Mouse (Mus musculus) liver, embryonic 11.5 days (tissue): ENCODE data around the gene Tex14. TPM values are rescaled to one million over a fixed set of nuclear protein-coding genes. Genes with fewer than 3 reads are reported as not detected.
"Not testable (repeated sequence)": the region's sequence is repeated elsewhere in the genome, so short reads cannot be mapped to it uniquely, and the experiment has no call there.

ENCODE experiments used
- ATAC-seq: fragments of 200-750 bp; cut with Nextera tagmentation; replicated peaks from 2 replicates; pipeline ENCODE4 v1.8.0; 2017; ENCODE audit warnings: moderate number of reproducible peaks, mild to moderate bottlenecking, moderate TSS enrichment, moderate library complexity; ENCODE audit not compliant: low FRiP score
- DNase-seq: peaks from one replicate; pipeline ENCODE4 v3.0.0-alpha.2; 2017; ENCODE audit warnings: low spot score
- H3K27ac ChIP-seq: fragments of 300-500 bp; sonication (generic); 2 replicates; pipeline ENCODE4 v1.5.1; 2014; ENCODE audit warnings: mild to moderate bottlenecking, low read depth, low read length, control low read depth
- H3K27me3 ChIP-seq: fragments of 300-500 bp; sonication (generic); replicated peaks from 2 replicates; pipeline ENCODE4 v1.6.1; 2014; ENCODE audit warnings: low read length, mixed read lengths; ENCODE audit not compliant: control insufficient read depth, insufficient read depth
- H3K36me3 ChIP-seq: fragments of 300-500 bp; sonication (generic); 2 replicates; pipeline ENCODE4 v1.6.1; 2014; ENCODE audit warnings: mild to moderate bottlenecking, low read length, moderate library complexity, mixed read lengths; ENCODE audit not compliant: control insufficient read depth, insufficient read depth
- H3K4me1 ChIP-seq: fragments of 300-500 bp; sonication (generic); replicated peaks from 2 replicates; pipeline ENCODE4 v1.6.1; 2014; ENCODE audit warnings: low read length, mixed read lengths; ENCODE audit not compliant: control insufficient read depth, insufficient read depth
- H3K4me2 ChIP-seq: fragments of 300-500 bp; sonication (generic); 2 replicates; pipeline ENCODE4 v1.6.1; 2014; ENCODE audit warnings: mild to moderate bottlenecking, control low read depth, moderate library complexity
- H3K4me3 ChIP-seq: fragments of 300-500 bp; sonication (generic); 2 replicates; pipeline ENCODE4 v1.5.1; 2014; ENCODE audit warnings: low read depth, low read length, control low read depth
- H3K9ac ChIP-seq: fragments of 300-500 bp; sonication (generic); 2 replicates; pipeline ENCODE4 v1.6.1; 2014; ENCODE audit warnings: low read depth, low read length, control low read depth
- H3K9me3 ChIP-seq: fragments of 300-500 bp; sonication (generic); 2 replicates; pipeline ENCODE4 v1.6.1; 2016; ENCODE audit warnings: low read length, inconsistent platforms, mixed read lengths; ENCODE audit not compliant: control insufficient read depth
- WGBS: fragments of 180-500 bp; shearing (Covaris S2); extraction: QIAGEN DNeasy Blood & Tissue Kit; methylation state at CpG from one replicate; pipeline ENCODE4 v1.1.7; 2014; 5-methylcytosine and 5-hydroxymethylcytosine counted together
- polyA plus RNA-seq: library from polyadenylated mRNA; unstranded; fragments of >200 nt; fragmentation: Nextera tagmentation; extraction: Ambion mirVana; gene quantifications from 2 replicates; pipeline ENCODE4 v1.2.1, GENCODE M21; 2014

The Tex14 gene
- polyA plus RNA-seq, 1 experiment from 2014 or later: 0.32 TPM

DNA sequence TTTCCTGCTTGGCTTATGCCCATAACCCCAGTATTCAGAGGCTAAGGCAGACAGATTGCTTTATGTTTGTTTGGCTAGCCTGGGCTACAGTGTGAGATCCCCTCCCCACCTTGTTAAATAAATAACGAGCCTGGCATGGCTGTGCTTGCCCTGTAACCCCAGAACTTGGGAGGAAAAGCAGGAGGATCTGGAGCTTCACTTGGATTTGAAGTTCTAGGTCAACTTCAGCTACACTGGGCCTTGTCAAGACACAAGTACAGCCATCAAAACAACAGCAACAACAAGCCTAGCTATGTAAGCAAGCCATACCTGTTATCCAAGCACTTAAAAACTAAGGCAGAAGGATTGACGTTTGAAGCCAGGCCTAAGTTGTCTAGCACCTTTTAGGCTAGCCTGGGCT lies 25.5 kb downstream of the Tex14 start:
- Histone ChIP-seq H3K4me2 (no peak overlapping the region), H3K27me3 (no peaks in the 10 kb centered on the region), H3K27ac (no peak overlapping the region), H3K4me3 (no peak overlapping the region), H3K36me3 (no peaks in the 10 kb centered on the region), H3K4me1 (peaks cover 14% of the 10 kb centered on the region), H3K9ac (no peak overlapping the region), H3K9me3 (no peaks in the 10 kb centered on the region)
- no peak for DNase-seq
- no peak for ATAC-seq
- WGBS: 66% methylated on average over 2 of the region's 2 CpGs

DNA sequence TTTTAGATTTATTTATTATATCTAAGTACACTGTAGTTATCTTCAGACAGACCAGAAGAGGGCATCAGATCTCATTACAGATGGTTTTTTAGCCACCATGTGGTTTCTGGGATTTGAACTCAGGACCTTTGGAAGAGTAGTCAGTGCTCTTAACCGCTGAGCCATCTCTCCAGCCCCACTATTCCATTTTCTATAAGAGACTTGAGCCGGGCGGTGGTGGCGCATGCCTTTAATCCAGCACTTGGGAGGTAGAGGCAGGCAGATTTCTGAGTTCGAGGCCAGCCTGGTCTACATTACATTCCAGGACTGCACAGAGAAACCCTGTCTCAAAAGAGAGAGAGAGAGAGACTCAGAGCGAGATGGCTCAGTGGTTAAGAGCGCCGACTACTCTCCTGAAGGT lies 26.9 kb downstream of the Tex14 start:
- H3K27me3 ChIP-seq: not testable (repeated sequence)
- 92% methylated on average over 8 of the region's 8 CpGs for WGBS

DNA sequence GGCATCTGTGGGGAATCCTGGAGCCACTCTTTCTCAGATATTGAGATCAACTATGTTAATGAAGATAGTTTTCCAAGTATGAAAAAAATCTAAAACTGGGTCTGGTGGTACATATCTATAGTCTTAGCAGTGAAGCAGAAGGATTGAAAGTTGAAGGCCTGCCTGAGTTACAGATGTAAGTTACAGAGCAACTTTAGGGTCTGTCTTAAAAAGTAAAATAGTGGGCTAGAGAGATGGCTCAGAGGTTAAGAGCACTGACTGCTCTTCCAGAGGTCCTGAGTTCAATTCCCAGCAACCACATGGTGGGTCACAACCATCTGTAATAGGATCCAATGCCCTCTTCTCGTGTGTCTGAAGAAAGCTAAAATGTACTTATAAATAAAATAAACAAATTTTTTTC lies 27.6 kb downstream of the Tex14 start:
- no peak overlapping the region for H3K9ac ChIP-seq
- 74% methylated on average over 1 of the region's 1 CpGs for WGBS
- no peaks in the 10 kb centered on the region for H3K27me3 ChIP-seq
- no peak overlapping the region for H3K4me2 ChIP-seq
- DNase-seq: no peak
- no peaks in the 10 kb centered on the region for H3K9me3 ChIP-seq
- no peaks in the 10 kb centered on the region for H3K36me3 ChIP-seq
- peaks cover 21% of the 10 kb centered on the region for H3K4me1 ChIP-seq
- no peak for ATAC-seq
- no peak overlapping the region for H3K27ac ChIP-seq
- H3K4me3 ChIP-seq: no peak overlapping the region

More for the DNA sequence above, 26.9 kb downstream of the Tex14 start:
- H3K9ac ChIP-seq, DNase-seq, H3K36me3 ChIP-seq, H3K9me3 ChIP-seq, H3K27ac ChIP-seq, H3K4me3 ChIP-seq, H3K4me2 ChIP-seq, ATAC-seq: not testable (repeated sequence)
- peaks cover 21% of the 10 kb centered on the region for H3K4me1 ChIP-seq

DNA sequence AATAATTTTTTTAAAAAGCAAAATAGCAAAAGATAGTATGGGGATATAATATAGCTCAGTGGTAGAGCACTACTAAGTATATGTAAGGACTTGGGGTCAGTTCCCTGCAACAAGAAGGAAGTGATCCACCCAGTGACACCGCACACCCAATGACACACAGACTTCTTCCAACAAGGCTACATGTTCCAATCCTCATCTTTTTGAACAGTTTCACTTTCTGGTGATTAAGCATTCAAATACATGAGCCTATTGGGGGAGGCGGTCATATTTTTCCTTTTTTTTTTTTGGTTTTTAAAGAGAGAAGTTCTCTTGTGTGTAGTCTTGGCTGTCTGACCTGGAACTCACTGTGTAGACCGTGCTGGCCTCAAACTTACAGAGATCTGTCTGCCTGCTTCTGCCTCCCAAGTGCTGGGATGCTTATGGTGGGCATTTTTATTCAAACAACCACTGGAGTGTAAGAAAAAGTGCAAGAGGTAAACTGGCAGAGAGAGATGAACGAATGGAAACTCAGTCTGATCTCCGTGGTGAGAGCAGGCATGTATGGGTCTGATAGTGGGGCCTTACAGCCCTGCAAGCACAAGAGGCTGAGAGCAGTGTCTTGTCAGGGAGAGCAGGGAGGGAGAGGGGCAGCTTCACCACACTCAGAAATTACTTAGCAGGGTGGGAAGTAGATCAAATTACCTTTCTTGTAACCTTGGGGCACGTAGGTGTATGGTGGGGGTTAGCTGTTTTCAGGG lies 28.2 kb downstream of the Tex14 start:
- peak overlapping the region; percentile 23 for H3K27ac ChIP-seq
- H3K36me3 ChIP-seq: no peaks in the 10 kb centered on the region
- no peaks in the 10 kb centered on the region for H3K9me3 ChIP-seq
- H3K4me2 ChIP-seq: no peak overlapping the region
- H3K4me3 ChIP-seq: no peak overlapping the region
- peaks cover 16% of the 10 kb centered on the region for H3K4me1 ChIP-seq
- ATAC-seq: peak; percentile 86
- H3K9ac ChIP-seq: 0 out of 2 replicates have a peak overlapping the region, but pooled peaks have one; percentile 36
- DNase-seq: no peak
- WGBS: 45% methylated on average over 6 of the region's 6 CpGs
- no peaks in the 10 kb centered on the region for H3K27me3 ChIP-seq

DNA sequence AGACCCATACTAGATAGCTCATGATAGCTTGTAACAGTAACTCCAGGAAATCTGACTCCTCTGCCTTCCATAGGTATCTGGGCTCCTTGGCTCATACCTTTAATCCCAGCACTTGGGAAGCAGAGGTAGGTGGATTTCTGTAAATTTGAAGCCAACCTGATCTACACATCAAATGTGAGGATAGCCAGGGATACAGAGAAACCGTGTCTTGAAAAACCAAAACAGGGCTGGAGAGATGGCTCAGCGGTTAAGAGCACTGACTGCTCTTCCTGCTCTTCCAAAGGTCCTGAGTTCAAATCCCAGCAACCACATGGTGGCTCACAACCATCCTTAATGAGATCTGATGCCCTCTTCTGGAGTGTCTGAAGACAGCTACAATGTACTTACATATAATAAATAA lies 30.2 kb downstream of the Tex14 start:
- not testable (repeated sequence) for H3K27ac ChIP-seq, ATAC-seq, H3K9me3 ChIP-seq, H3K27me3 ChIP-seq, H3K9ac ChIP-seq, H3K4me3 ChIP-seq, H3K36me3 ChIP-seq, H3K4me2 ChIP-seq, DNase-seq
- peaks cover 10% of the 10 kb centered on the region; the same call in 1 of the 2 replicates for H3K4me1 ChIP-seq
- 91% methylated on average over 2 of the region's 2 CpGs for WGBS

DNA sequence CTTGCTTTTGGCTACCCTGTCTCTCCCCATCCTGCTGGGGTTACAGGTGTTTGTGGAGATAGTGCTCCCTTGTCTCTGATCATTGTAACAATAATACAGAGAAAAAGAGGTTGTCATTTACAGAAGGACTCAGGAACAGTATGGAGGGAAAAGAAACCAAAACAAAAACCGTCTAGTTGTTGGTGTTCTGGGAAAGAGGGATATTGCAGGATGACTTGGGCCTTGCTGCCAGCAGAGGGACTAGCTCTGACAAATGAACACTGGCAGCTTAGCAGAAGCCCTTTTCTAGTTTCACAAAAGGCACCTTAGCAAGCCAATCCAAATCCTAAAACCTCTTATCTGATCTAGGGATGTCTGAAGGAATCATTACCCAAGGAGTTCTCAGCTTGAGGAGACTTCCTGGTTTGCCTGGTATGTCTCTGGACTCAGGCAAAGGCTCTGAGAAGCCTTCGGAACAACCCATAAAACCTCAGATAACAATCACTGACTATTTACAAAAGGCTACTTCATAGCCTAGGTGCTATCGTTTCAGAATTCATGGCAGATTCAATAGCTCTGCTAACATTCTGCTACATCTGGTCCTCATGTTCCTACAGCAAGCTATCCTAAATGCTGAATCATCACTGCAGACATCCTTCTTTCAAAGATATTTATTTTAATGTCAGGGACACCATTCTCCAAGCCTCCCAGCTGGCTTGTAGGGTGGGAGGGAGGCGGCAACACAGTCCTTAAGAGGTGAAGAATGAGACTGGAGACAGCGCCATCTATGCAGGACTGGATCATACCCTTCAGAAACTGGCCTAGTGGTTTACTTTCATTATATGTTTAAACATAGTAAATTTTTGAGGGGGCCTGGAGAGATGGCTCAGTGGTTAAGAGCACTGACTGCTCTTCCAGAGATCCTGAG lies 31.7 kb downstream of the Tex14 start:
- no peaks in the 10 kb centered on the region for H3K36me3 ChIP-seq
- H3K27me3 ChIP-seq: no peaks in the 10 kb centered on the region
- no peak overlapping the region for H3K9ac ChIP-seq
- peaks cover 10% of the 10 kb centered on the region; the same call in 1 of the 2 replicates for H3K4me1 ChIP-seq
- H3K27ac ChIP-seq: no peak overlapping the region
- no peak overlapping the region for H3K4me3 ChIP-seq
- H3K9me3 ChIP-seq: no peaks in the 10 kb centered on the region
- DNase-seq: no peak
- H3K4me2 ChIP-seq: no peak overlapping the region
- no peak for ATAC-seq
- 54% methylated on average over 5 of the region's 5 CpGs for WGBS

DNA sequence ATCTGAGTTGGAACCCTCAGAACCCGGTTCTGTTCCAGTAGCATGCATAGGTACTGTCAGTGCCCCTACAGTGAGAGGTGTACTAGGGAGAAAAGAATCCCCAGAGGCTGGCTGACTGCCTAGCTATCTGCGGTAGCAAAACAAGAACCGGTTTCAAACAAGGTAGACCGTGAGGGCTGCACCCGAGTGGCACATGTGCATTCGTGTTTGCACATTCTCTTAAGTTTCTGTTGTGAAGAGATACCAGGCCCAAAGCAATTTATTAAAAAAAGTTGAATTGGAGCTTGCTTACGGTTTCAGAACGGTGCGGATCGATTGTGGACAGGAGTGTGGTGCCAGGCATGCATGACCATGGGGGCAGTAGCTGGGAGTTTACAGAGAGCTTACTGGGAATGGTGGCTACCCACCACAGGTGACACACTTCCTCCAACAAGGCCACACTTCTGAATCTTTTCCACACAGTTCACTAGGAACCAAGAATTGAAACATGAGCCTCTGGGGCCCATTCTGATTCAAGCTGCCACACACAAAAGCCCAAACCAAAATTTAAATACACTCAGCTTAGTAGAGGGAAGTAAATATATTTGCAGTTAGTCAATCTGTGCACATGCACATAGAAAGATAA lies 35.0 kb downstream of the Tex14 start:
- Histone ChIP-seq H3K4me1 (peaks cover 12% of the 10 kb centered on the region), H3K9me3 (no peaks in the 10 kb centered on the region), H3K27me3 (no peaks in the 10 kb centered on the region), H3K27ac (no peak overlapping the region), H3K4me2 (no peak overlapping the region), H3K9ac (no peak overlapping the region), H3K4me3 (no peak overlapping the region), H3K36me3 (no peaks in the 10 kb centered on the region)
- 84% methylated on average over 10 of the region's 10 CpGs for WGBS
- DNase-seq: no peak
- ATAC-seq: no peak

DNA sequence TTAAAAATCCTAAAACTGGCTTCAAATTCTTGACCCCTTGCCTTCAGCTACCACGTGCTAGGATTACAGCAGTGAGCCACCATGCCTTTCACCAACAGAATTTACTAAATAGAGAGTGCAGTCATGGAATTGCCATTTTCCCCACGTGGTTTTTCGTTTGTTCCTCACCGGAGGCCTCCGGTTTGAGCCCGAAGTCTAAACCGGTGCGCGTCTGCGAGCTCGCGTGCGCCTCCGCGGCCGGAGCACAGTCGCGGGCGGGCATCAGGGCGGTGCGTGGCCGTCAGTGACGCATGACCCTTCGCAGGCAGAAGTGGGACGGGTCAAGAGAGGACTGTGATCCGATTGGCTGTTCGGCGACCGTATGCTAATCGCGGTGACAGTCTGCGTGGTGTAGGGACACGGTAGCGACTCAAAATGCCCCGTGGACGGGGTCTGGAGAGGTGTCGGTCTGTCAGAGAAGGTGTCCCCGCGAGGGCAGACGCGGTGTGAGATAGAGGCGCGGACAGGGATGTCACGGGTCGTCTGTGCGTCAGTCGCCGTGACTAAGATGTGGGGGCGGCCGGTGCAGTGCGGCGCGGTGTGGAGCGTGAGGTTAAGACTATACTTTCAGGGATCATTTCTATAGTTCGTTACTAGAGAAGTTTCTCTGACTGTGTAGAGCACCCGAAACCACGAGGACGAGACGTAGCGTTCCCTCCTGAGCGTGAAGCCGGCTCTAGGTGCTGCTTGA lies 37.9 kb downstream of the Tex14 start:
- not testable (repeated sequence) for H3K4me1 ChIP-seq, H3K27me3 ChIP-seq, H3K36me3 ChIP-seq, H3K9me3 ChIP-seq
- H3K27ac ChIP-seq: peak overlapping the region; percentile 39; the same call in 1 of the 2 replicates
- peak overlapping the region; percentile 31 for H3K4me3 ChIP-seq
- WGBS: under 1% methylated on average over 32 of the region's 62 CpGs
- peak overlapping the region; percentile 63 for H3K4me2 ChIP-seq
- ATAC-seq (peak; percentile 94), DNase-seq (peak; percentile 69)
- H3K9ac ChIP-seq: peak overlapping the region; percentile 71
